Comparison of ENCODE assay signal across 8 mouse cellular contexts in genomic region chr19:10272746-10273145, GRCm38 (mm10). TPM values are rescaled to one million over a fixed set of nuclear protein-coding genes. Genes with fewer than 3 reads are reported as not detected.
DNase-seq lines count a peak whose midpoint lies in the region; ATAC-seq and TF ChIP-seq lines count a peak whose summit lies in the region.

No protein-coding gene starts in this region.

- no peaks in the 10 kb centered on the region for H3K9me3 ChIP-seq in embryonic facial prominence, embryonic 15.5 days (replicated peaks)
- H3K9me3 ChIP-seq in heart, postnatal 0 days (replicated peaks; ENCODE audit: control insufficient read depth, low read length), result no peaks in the 10 kb centered on the region

- DNase-seq in urinary bladder, adult 2 months (ENCODE audit: low spot score), result peak; percentile 41
- no peak for DNase-seq in urinary bladder, postnatal 25 days (ENCODE audit: low spot score)
- peak; percentile 30 for DNase-seq in heart, postnatal 0 days (ENCODE audit: low spot score)
- peak; percentile 52 to 63 for DNase-seq in lung, postnatal 4 days
- peak; percentile 13 for DNase-seq in splenic B cell, adult 2 months (ENCODE audit: low read depth, low spot score)
- no peak for DNase-seq in cerebellum, postnatal 10 days
- no peak for DNase-seq in ovary, adult 18-20 months (ENCODE audit: low spot score)

- ATAC-seq in embryonic facial prominence, embryonic 15.5 days (ENCODE audit: insufficient number of reproducible peaks, low FRiP score, low TSS enrichment, low read depth), result peak; percentile 17; the same call in 1 of the 2 replicates
- ATAC-seq in heart, postnatal 0 days (ENCODE audit: insufficient read depth, low read depth), result peak; percentile 34; the same call in 1 of the 2 replicates

- TF ChIP-seq EP300 in heart, postnatal 0 days (IDR thresholded peaks at IDR 0.05; ENCODE audit: low read depth), result no peak

- H3K4me1 ChIP-seq in embryonic facial prominence, embryonic 15.5 days, result peaks cover 29% of the 10 kb centered on the region
- no peaks in the 10 kb centered on the region; the same call in 1 of the 2 replicates for H3K4me1 ChIP-seq in heart, postnatal 0 days (ENCODE audit: control insufficient read depth, insufficient read depth)

- no peaks in the 10 kb centered on the region for H3K27me3 ChIP-seq in embryonic facial prominence, embryonic 15.5 days
- H3K27me3 ChIP-seq in heart, postnatal 0 days (ENCODE audit: control insufficient read depth, insufficient read depth, low read length), result no peaks in the 10 kb centered on the region
- H3K27me3 ChIP-seq in splenic B cell, adult 2 months (ENCODE audit: control insufficient read depth, insufficient read depth, low read length, poor library complexity, severe bottlenecking), result no peaks in the 10 kb centered on the region

- WGBS in embryonic facial prominence, embryonic 15.5 days, result 21% methylated on average over 11 of the region's 11 CpGs
- 36% methylated on average over 11 of the region's 11 CpGs for WGBS in heart, postnatal 0 days

- H3K4me3 ChIP-seq in embryonic facial prominence, embryonic 15.5 days (replicated peaks), result no peak overlapping the region
- no peak overlapping the region for H3K4me3 ChIP-seq in heart, postnatal 0 days (ENCODE audit: low read depth, low read length)

- H3K27ac ChIP-seq in embryonic facial prominence, embryonic 15.5 days (replicated peaks), result no peak overlapping the region
- H3K27ac ChIP-seq in heart, postnatal 0 days (ENCODE audit: low read depth), result 0 out of 2 replicates have a peak overlapping the region, but pooled peaks have one; percentile 23

- no peak for TF ChIP-seq CTCF in heart, postnatal 0 days (IDR thresholded peaks at IDR 0.05; ENCODE audit: low read depth)

- no peak overlapping the region for H3K9ac ChIP-seq in embryonic facial prominence, embryonic 15.5 days
- H3K9ac ChIP-seq in heart, postnatal 0 days (replicated peaks; ENCODE audit: low read depth, low read length), result no peak overlapping the region; the same call in 1 of the 2 replicates

- no peaks in the 10 kb centered on the region for H3K36me3 ChIP-seq in embryonic facial prominence, embryonic 15.5 days
- no peaks in the 10 kb centered on the region for H3K36me3 ChIP-seq in heart, postnatal 0 days (replicated peaks; ENCODE audit: control insufficient read depth, insufficient read depth, low read length)
- H3K36me3 ChIP-seq in splenic B cell, adult 2 months (ENCODE audit: control insufficient read depth, insufficient read depth, low read length, poor library complexity, severe bottlenecking), result no peaks in the 10 kb centered on the region

- H3K4me2 ChIP-seq in embryonic facial prominence, embryonic 15.5 days (replicated peaks), result peak overlapping the region; percentile 40
- no peak overlapping the region; the same call in 1 of the 2 replicates for H3K4me2 ChIP-seq in heart, postnatal 0 days (ENCODE audit: low read depth, low read length)

RNA-seq across cellular contexts. Expression of gene Dagla, which starts 31.9 kb away (rescaled TPM):
- 5.5 and 6.4 TPM in 2 replicates for polyA plus RNA-seq in urinary bladder, adult 2 months (2012; rRNA removed)
- polyA plus RNA-seq in embryonic facial prominence, embryonic 15.5 days (2015; fragmentation: Nextera tagmentation; extraction: Ambion mirVana), result 2.8 and 3.5 TPM in 2 replicates
- 0.92 and 1.4 TPM in 2 replicates for total RNA-seq in heart, postnatal 0 days (2014; rRNA removed; ENCODE audit: low replicate concordance)
- 0.52 and 0.60 TPM in 2 replicates for polyA plus RNA-seq in heart, postnatal 0 days (2015; fragmentation: Nextera tagmentation; extraction: Ambion mirVana)

RNA-seq across cellular contexts. Expression of gene Myrf, which starts 32.2 kb away (rescaled TPM):
- polyA plus RNA-seq in urinary bladder, adult 2 months (2012; rRNA removed), result 3.8 and 4.3 TPM in 2 replicates
- polyA plus RNA-seq in embryonic facial prominence, embryonic 15.5 days (2015; fragmentation: Nextera tagmentation; extraction: Ambion mirVana), result 0.41 and 0.65 TPM in 2 replicates
- total RNA-seq in heart, postnatal 0 days (2014; rRNA removed; ENCODE audit: low replicate concordance), result 4.9 and 5.3 TPM in 2 replicates
- polyA plus RNA-seq in heart, postnatal 0 days (2015; fragmentation: Nextera tagmentation; extraction: Ambion mirVana), result 1.3 and 1.6 TPM in 2 replicates

Comparison
In these comparisons a context has a peak if more than half of its experiments do, and no peak if none do; other contexts are left out.
1. DNase-seq: peak in urinary bladder, adult 2 months (single experiment), heart, postnatal 0 days (single experiment), lung, postnatal 4 days (2 of 2) and splenic B cell, adult 2 months (single experiment); none in urinary bladder, postnatal 25 days (single experiment), cerebellum, postnatal 10 days (0 of 2) and ovary, adult 18-20 months (single experiment).